Mouse (Mus musculus): Measurements from ENCODE around the gene Rc3h2.

Rc3h2 gene

DNA sequence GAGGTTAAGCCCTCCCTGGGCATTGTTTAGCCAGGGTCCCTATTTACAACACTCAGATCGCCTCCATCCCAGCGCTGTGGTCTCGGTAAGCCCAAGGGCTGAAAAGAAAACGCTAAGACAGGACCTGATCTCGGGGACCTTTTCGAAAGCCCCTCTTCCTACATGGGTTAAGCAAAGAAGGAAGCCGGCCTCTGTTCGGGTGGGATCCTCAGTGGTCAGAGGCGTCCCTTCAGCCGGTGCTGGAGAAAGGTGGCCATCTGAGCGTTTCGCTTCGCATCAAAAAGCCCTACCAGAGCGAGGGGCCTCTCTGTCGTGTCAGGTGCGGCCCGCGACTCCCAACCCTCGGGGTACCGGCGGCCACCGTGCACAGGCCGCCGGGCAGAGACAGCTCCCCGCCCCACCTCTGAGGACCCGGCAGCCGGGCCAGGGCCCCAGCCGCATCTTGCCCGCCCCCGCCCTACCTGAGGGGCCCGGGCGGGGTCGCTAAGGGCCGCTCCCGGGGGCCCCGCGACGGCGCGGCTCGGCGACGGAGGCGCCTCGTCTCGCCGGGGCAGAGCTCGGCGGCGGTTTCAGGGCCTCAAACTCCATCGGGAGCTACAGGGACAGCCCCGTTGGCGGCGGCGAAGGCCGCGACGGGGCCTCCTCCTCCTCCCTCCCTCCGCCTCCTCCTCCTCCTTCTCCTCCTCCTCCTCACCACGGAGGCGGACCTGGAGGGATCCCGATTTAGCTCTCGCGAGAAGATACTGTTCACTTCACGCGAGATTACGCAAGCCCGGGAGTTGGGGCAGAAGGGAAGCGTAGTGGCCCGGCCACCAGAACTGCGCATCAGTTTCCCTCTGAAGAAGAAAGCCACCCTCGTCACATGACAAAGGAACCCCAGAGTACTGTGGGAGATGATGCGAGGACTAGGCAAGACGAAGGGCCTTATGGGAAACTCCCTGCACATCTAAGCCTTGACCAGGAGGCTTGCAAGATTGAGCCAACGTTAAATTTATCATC is at the start of gene Rc3h2:
TSS of gene Rc3h2 (minus strand) at position 598 of the 999 bp plus-strand sequence.
- peak; percentile 93 to 95 for DNase-seq (ENCODE audit: low spot score in 2 of 2)

GRCm38 (mm10) chr2:37466266-37466665 is 43.6 kb upstream of the Rc3h2 start:
- DNase-seq (ENCODE audit: low spot score in 2 of 2), result no peak

- no peak for DNase-seq (ENCODE audit: low spot score in 2 of 2)
Measured at GRCm38 (mm10) chr2:37460707-37461106, 38.0 kb upstream of the Rc3h2 start.

GRCm38 (mm10) chr2:37452376-37452760 is 29.7 kb upstream of the Rc3h2 start:
- DNase-seq (ENCODE audit: low spot score in 2 of 2), result no peak

- peak; percentile 92 to 94 for DNase-seq (ENCODE audit: low spot score in 2 of 2)
Measured at GRCm38 (mm10) chr2:37451667-37452375, 29.1 kb upstream of the Rc3h2 start.

- peak; percentile 95 to 97 for DNase-seq (ENCODE audit: low spot score in 2 of 2)
Measured at GRCm38 (mm10) chr2:37442611-37443591, 20.2 kb upstream of the Rc3h2 start, which contains the start of the genes Zbtb26, Zbtb6 and Rabgap1. Gene Zbtb26, minus strand, starts transcription at chr2:37443135. Gene Zbtb6, minus strand, starts transcription at chr2:37443171. Gene Rabgap1, plus strand, starts transcription at chr2:37443279.

GRCm38 (mm10) chr2:37431609-37432008 is 8.9 kb upstream of the Rc3h2 start:
- no peak for DNase-seq (ENCODE audit: low spot score in 2 of 2)

DNA sequence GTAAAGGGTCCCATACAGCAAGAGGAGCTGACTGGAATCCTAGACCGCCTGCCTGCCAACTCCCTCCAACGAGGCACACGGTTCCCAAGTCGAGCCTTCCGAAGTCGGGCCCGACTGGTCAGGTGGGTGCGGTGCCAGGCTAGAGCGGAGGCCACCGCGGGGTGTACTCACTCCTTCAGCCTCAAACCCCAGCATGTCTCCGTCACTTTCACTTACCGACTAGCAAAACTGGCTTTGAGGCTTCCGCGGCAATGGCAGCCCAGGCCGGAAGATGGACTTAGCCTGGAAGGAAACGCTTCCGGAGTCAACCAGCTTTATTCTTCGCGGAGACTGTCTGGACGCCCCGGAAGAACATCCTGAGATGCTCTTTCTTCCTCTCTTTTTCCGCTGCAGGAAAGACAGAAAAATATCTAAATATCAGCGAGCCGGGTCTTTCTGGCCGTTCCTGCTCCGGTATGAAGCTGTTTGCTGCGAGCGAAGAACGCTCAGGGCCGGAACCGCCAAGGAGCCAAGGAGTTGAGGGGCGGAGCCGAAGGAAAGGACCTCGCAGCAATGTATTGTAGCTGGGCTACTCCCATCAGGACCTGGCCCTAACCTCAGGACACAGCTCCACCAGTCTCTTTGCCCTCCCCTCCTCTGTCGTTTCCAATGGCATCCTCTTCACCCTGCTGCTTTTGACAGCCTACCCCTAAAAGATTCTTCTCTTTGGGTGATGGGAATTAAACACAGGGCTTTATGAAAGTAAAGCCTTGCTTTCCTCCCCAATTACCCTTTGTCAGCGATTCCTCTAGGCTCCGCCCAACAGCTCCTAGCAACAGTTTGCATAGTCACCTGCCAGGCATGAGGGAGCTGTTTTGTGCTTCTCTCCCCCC is 8.1 kb upstream of the Rc3h2 start:
- DNase-seq (ENCODE audit: low spot score in 2 of 2), result peak; percentile 73 to 79

- no peak for DNase-seq (ENCODE audit: low spot score in 2 of 2)
Measured at GRCm38 (mm10) chr2:37423671-37424070, 968 bp upstream of the Rc3h2 start.

DNA sequence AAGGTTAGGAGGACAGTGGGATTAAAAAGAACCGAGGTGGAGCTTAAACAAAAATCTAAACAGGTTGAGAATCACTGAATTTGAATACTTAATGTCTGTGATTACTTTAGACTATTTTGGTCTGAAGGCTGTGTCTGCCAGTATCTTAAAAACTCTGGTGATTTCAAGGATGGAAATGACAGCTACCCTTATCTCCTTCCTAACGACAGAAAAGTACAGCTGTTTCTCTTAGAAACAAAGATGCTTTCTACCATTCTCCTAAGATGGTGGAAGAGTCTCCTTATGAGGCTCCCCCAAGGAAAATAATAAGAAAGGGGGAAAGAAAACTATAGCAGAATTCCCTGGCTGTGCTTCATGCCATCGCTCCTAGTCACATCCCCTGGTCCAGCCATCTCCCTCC is 800 bp downstream of the Rc3h2 start:
- DNase-seq (ENCODE audit: low spot score in 2 of 2), result no peak

DNA sequence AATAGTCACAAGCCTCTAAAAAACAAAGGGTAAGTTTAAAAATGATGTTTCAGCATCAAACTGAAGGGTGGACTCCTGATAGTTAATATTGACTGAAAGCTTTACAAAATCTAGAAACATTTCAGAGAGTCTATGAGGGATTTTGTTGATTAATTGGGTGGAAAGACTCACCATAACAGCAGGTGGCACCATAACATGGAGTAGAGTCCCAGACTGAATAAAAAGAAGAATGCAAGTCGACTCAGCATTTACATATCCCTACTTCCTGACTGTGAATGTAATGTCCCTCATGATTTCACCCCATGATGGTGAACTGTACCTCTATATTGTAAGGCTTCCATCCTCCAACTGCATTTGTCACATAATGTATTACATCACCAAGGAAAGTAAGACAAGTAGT is 27.2 kb downstream of the Rc3h2 start:
- DNase-seq (ENCODE audit: low spot score in 2 of 2), result no peak

- DNase-seq (ENCODE audit: low spot score in 2 of 2), result no peak
Measured at GRCm38 (mm10) chr2:37382921-37383320, 39.8 kb downstream of the Rc3h2 start.

GRCm38 (mm10) chr2:37380189-37380588 is 42.5 kb downstream of the Rc3h2 start:
- DNase-seq (ENCODE audit: low spot score in 2 of 2), result no peak

- no peak for DNase-seq (ENCODE audit: low spot score in 2 of 2)
Measured at GRCm38 (mm10) chr2:37376018-37376417, 46.7 kb downstream of the Rc3h2 start.

DNA sequence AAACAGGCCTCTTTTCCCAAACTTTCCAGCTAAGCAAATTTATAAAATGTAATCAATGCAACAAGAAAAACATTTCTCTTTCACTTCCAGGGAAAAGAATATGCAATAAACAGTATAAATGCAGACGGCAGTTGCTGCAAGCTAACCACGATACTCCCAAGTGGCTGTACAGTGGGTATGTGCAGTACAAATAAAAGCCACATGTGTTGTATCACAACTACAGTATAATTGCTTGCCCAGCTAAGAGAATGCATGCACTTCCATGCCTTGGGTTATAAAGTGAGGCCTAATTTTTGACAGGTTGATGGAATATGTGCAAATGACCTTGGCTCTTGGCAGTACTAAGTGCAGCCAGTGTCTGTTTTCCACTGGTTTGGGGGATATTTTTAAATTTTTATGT is 52.1 kb downstream of the Rc3h2 start:
- DNase-seq (ENCODE audit: low spot score in 2 of 2), result no peak

GRCm38 (mm10) chr2:37359908-37360307 is 62.8 kb downstream of the Rc3h2 start:
- DNase-seq (ENCODE audit: low spot score in 2 of 2), result no peak

DNA sequence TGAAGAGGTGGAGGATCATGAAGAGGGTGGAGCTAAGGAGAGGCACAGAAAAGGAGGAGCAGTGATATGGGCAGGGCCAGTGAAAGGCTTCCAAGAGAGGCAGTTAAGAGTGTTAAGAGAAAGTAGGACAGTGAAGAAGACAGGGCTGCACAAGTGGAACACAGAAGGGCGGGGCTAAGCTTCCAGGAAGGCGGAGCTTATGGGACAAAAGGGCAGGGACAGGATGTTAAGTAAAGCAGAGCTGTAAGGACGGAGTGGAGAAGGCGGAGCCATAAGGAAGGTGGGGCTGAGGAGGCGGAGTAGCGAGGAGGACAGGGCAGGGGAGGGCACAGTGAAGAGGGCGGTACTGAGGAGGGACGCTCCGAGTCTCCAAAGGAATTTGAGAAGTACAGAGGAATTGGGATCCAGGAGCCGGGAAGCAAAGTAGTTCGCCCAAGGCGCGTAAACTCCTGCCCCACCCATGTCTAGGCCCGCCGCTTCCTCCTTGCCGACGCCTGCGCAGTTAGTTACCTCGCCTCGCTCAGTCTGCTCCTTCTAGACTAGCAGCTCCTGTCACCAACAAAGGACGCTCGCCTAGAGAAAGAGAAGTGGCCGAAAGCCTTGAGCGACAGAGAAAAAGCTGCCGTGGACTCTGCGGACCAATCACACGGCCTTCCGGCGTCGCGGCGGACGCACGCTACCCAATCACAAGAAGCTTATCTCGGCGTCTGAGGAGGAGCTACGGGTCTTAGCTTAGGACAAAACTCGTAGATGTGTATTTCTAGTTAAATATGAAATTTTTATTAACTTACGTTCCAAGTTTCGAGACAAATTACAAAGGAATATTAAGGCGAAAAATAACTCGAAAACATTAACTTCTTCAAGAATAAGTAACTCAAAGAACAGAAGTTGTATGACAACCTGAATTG is 63.8 kb downstream of the Rc3h2 start, which contains the start of gene Pdcl:
TSS of gene Pdcl (minus strand) at position 700 of the 908 bp plus-strand sequence.
- DNase-seq (ENCODE audit: low spot score in 2 of 2), result peak; percentile 86 to 90

GRCm38 (mm10) chr2:37355571-37355970 is 67.1 kb downstream of the Rc3h2 start:
- DNase-seq (ENCODE audit: low spot score in 2 of 2), result no peak

DNA sequence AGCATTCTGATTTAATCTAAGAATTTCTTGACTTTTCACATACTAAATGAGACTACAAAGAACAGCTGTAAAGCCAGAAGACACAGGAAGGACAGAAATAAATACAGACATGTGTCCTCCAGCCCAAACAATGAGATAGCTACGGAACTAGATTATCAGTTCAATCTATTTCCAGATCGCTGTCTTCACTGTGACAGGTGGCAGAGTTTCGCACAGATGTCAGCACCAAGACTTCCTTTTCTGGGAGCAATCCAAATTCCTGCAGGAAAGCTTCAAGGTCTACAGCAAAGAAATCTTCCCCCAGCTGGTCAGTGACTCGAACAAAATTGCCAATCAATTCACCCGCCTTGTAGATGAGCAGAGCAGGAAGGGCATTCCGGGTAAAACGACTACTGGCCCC is 71.0 kb downstream of the Rc3h2 start:
- no peak for DNase-seq (ENCODE audit: low spot score in 2 of 2)
